15 mouse cellular contexts compared by ENCODE assay signal in genomic region chr15:93982091-93982490, GRCm38 (mm10).
"Had no signal": no experiment of that assay in that cellular context is flagged by ENCODE, and none has a peak within 500 bp of the region (broad histone marks: within the 10 kb centered on the region; RNA-seq: fewer than 3 reads in every experiment).

No protein-coding gene starts in this region.

- H3K4me3 ChIP-seq: neural tube, embryonic 15.5 days; stomach, embryonic 15.5 days had no signal

- H3K9ac ChIP-seq: neural tube, embryonic 15.5 days; stomach, embryonic 15.5 days had no signal

- H3K36me3 ChIP-seq: neural tube, embryonic 15.5 days; stomach, embryonic 15.5 days had no signal

- H3K4me2 ChIP-seq: neural tube, embryonic 15.5 days; stomach, embryonic 15.5 days had no signal

- H3K4me1 ChIP-seq: neural tube, embryonic 15.5 days; stomach, embryonic 15.5 days had no signal

- DNase-seq: retina, postnatal 1 day; right cerebral cortex, adult 18-20 months; right cerebral cortex, postnatal 14 days; right cerebral cortex, postnatal 25 days; right cerebral cortex, postnatal 4 days; spleen, adult 18-20 months; thymus, adult 18-20 months; thymus, adult 2 months; thymus, postnatal 14 days; thymus, postnatal 25 days; thymus, postnatal 36 days; thymus, postnatal 4 days had no signal

- H3K27me3 ChIP-seq: neural tube, embryonic 15.5 days; stomach, embryonic 15.5 days had no signal

- H3K27ac ChIP-seq: neural tube, embryonic 15.5 days; stomach, embryonic 15.5 days; stomach, postnatal 0 days had no signal

- H3K9me3 ChIP-seq: neural tube, embryonic 15.5 days; stomach, embryonic 15.5 days had no signal
